Mouse (Mus musculus) E14TG2a.4 (cell line): ENCODE measurements around the gene Mea1.

Experiments
- CTCF ChIP-seq: conservative IDR thresholded peaks from 2 replicates; pipeline ENCODE4 v1.5.1; 2014; ENCODE audit warnings: low read length
- POU5F1 ChIP-seq: IDR thresholded peaks from 2 replicates; pipeline ENCODE4 v1.6.1; 2014; ENCODE audit warnings: low read length, borderline replicate concordance

DNA sequence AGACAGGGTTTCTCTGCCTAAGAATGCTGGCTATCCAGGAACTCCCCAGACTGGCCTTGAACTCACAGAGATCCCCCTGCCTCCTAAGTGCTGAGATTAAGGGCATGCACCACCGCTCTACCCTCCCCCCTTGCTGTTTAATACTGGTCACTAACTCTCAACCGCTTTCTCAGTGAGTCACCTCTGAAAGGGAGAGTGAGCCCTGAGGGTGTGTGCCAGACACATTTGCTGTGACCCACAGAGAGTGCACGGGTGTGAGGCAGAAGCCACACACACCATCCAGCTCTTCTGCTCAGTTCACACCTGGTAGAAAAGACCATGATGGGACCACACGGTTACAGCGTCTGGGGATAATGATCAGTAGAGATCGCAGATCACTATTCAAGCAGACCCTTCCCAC, 19.9 kb downstream of the Mea1 start:
- TF ChIP-seq CTCF (no peak), POU5F1 (no peak)
